Mouse (Mus musculus): ENCODE measurements around the gene Cnot10. TPM values are rescaled to one million over a fixed set of nuclear protein-coding genes. Genes with fewer than 3 reads are reported as not detected.

The Cnot10 gene
- polyA plus RNA-seq, 1 experiment: 61.0 TPM

DNA sequence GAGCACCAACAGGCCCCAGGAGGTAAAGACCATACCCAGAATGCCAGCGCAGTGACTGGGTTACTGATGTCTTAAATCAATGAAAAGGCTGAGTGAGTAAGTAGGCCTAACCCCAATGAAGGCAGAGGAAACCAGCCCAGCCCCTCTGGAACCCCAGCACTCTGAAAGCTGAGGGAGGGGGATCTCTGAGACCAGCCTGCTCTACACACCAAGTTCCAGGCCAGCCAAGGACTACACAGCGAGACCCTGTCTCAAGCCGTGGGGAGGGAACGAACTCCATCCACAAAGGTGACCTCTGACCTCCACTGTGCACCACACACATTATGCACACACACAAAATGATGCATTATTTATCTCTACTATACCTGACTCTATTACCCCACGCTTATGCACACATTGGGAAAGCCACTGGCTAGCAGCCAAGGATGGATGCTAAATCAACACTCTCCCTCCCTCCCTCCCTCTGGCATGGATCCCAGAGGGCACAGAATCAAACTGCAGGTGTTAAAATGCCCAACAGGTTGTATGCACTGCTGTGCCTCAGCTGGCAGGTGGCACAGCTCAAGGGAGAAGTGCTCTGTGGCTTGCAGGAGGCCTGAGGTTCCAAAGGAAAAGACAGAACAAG, 85.5 kb downstream of the Cnot10 start:
- no peaks in the 10 kb centered on the region for H3K9me3 ChIP-seq (replicated peaks; ENCODE audit: control insufficient read depth, insufficient read depth, low read length, poor library complexity, severe bottlenecking)
- H3K4me3 ChIP-seq (ENCODE audit: low read depth, low read length): peak overlapping the region; percentile 20; the same call in 1 of the 2 replicates
- TF ChIP-seq EP300 (IDR thresholded peaks at IDR 0.05; ENCODE audit: insufficient read depth, low read depth, low read length): no peak
- TF ChIP-seq POLR2A (IDR thresholded peaks at IDR 0.05; ENCODE audit: insufficient read depth, low read length): no peak
- TF ChIP-seq CTCF (IDR thresholded peaks at IDR 0.05; ENCODE audit: low read depth, low read length): no peak
- H3K4me1 ChIP-seq (ENCODE audit: control insufficient read depth, insufficient read depth, low read length): peaks cover 8% of the 10 kb centered on the region
- H3K27ac ChIP-seq (ENCODE audit: insufficient read depth, low read length): peak overlapping the region; percentile 25; the same call in 1 of the 2 replicates
- no peaks in the 10 kb centered on the region for H3K27me3 ChIP-seq (ENCODE audit: control insufficient read depth, insufficient read depth, low read length, poor library complexity, severe bottlenecking)
- H3K36me3 ChIP-seq (ENCODE audit: control insufficient read depth, insufficient read depth, low read length, poor library complexity, severe bottlenecking): peaks cover 14% of the 10 kb centered on the region
- H3K9ac ChIP-seq (ENCODE audit: low read depth, poor library complexity, severe bottlenecking): peak overlapping the region; percentile 6

DNA sequence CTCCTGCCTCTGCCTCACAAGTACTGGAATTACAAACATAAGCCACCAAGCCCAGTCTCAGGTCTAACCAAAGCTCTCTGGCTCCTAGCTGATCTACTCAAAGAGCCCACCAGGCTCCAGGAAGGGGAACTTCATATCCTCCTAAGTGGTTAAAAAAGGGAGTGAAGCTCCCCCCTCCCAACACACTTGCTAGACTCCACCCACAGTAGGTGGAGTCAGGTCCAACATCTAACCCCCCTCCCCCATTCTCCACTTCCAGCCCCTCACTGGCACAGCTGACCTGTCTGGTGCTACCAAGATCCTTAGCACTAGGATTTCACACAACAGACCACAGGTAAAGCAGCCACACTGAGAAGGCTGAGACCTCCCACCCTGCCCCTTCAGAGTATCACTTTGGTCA, 86.2 kb downstream of the Cnot10 start:
- Histone ChIP-seq H3K9me3 (replicated peaks; ENCODE audit: control insufficient read depth, insufficient read depth, low read length, poor library complexity, severe bottlenecking) (no peaks in the 10 kb centered on the region), H3K4me1 (ENCODE audit: control insufficient read depth, insufficient read depth, low read length) (peaks cover 8% of the 10 kb centered on the region), H3K27ac (ENCODE audit: insufficient read depth, low read length) (peak overlapping the region; percentile 25; the same call in 1 of the 2 replicates), H3K36me3 (ENCODE audit: control insufficient read depth, insufficient read depth, low read length, poor library complexity, severe bottlenecking) (peaks cover 8% of the 10 kb centered on the region), H3K9ac (ENCODE audit: low read depth, poor library complexity, severe bottlenecking) (no peak overlapping the region), H3K4me3 (ENCODE audit: low read depth, low read length) (no peak overlapping the region), H3K27me3 (ENCODE audit: control insufficient read depth, insufficient read depth, low read length, poor library complexity, severe bottlenecking) (no peaks in the 10 kb centered on the region)
- TF ChIP-seq CTCF (IDR thresholded peaks at IDR 0.05; ENCODE audit: low read depth, low read length) (no peak), EP300 (IDR thresholded peaks at IDR 0.05; ENCODE audit: insufficient read depth, low read depth, low read length) (no peak), POLR2A (IDR thresholded peaks at IDR 0.05; ENCODE audit: insufficient read depth, low read length) (no peak)

DNA sequence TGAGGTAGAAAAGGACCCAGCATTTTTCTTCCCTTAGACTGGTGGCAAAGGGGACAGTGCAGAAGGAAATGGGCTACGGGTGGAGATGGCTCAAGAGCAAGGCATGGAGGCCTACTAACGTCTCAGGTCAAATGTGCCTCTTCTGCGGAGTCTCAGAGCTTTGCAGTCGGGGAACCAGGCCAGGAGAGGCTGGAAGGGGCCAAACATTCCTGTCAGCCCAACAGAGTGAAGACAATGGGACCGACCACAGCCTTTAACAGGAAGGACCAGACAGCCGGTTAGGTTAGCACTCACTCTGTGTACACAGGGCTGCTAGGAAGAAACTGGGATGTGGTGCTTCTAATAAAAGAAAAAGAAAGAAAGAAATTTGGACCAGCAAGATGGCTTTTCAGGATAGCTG, 90.0 kb downstream of the Cnot10 start:
- H3K4me3 ChIP-seq (ENCODE audit: low read depth, low read length): peak overlapping the region; percentile 26; the same call in 1 of the 2 replicates
- H3K9me3 ChIP-seq (replicated peaks; ENCODE audit: control insufficient read depth, insufficient read depth, low read length, poor library complexity, severe bottlenecking): no peaks in the 10 kb centered on the region
- H3K4me1 ChIP-seq (ENCODE audit: control insufficient read depth, insufficient read depth, low read length): peaks cover 12% of the 10 kb centered on the region
- peak overlapping the region; percentile 74 for H3K27ac ChIP-seq (ENCODE audit: insufficient read depth, low read length)
- peak overlapping the region; percentile 6 for H3K9ac ChIP-seq (ENCODE audit: low read depth, poor library complexity, severe bottlenecking)
- H3K36me3 ChIP-seq (ENCODE audit: control insufficient read depth, insufficient read depth, low read length, poor library complexity, severe bottlenecking): peaks cover 5% of the 10 kb centered on the region
- TF ChIP-seq EP300 (IDR thresholded peaks at IDR 0.05; ENCODE audit: insufficient read depth, low read depth, low read length): no peak
- no peak for TF ChIP-seq POLR2A (IDR thresholded peaks at IDR 0.05; ENCODE audit: insufficient read depth, low read length)
- TF ChIP-seq CTCF (IDR thresholded peaks at IDR 0.05; ENCODE audit: low read depth, low read length): no peak
- no peaks in the 10 kb centered on the region for H3K27me3 ChIP-seq (ENCODE audit: control insufficient read depth, insufficient read depth, low read length, poor library complexity, severe bottlenecking)

DNA sequence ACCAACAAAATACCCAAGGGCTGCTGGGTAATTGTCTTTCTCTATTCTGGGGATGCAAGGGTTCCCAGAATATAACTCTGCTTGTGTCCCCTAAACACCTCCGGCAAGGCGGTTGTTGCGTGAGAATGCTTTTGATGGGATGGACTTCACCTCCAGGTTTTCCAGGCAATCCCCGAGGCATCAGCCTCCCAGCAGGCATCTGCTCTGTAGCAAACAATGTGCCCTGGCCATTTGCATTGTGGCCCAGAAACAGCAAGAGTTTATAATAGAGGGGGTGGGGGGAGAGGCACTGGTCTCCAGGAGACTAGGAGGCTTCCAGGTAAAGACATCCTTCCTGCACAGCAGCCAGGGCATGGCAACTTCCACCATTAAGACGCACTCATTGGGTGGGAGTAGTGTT, 90.9 kb downstream of the Cnot10 start:
- peaks cover 8% of the 10 kb centered on the region for H3K4me1 ChIP-seq (ENCODE audit: control insufficient read depth, insufficient read depth, low read length)
- H3K27ac ChIP-seq (ENCODE audit: insufficient read depth, low read length): peak overlapping the region; percentile 74
- H3K27me3 ChIP-seq (ENCODE audit: control insufficient read depth, insufficient read depth, low read length, poor library complexity, severe bottlenecking): no peaks in the 10 kb centered on the region
- TF ChIP-seq EP300 (IDR thresholded peaks at IDR 0.05; ENCODE audit: insufficient read depth, low read depth, low read length) (peak; percentile 97), POLR2A (IDR thresholded peaks at IDR 0.05; ENCODE audit: insufficient read depth, low read length) (no peak)
- no peak overlapping the region for H3K9ac ChIP-seq (ENCODE audit: low read depth, poor library complexity, severe bottlenecking)
- peaks cover 4% of the 10 kb centered on the region; the same call in 1 of the 2 replicates for H3K36me3 ChIP-seq (ENCODE audit: control insufficient read depth, insufficient read depth, low read length, poor library complexity, severe bottlenecking)
- no peaks in the 10 kb centered on the region for H3K9me3 ChIP-seq (replicated peaks; ENCODE audit: control insufficient read depth, insufficient read depth, low read length, poor library complexity, severe bottlenecking)
- no peak overlapping the region; the same call in 1 of the 2 replicates for H3K4me3 ChIP-seq (ENCODE audit: low read depth, low read length)

DNA sequence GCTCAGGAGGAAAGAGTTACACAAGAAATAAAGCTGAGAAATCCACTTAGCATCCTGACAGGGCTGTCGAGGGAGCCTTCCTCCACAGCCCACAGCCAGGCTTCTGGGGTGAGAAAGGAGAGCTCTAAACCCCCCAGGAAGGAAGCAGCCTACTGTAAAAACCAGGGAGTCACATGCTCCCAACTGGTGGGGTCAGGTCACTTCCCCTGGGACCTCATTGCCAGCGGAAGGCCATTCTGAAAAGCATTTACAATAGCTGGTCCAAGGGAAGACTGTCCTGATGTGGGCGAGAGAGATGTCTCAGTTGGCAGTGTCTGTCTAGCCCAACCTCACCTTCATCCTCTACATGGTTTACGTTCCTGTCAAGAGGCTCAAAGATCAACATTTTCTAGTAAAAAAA, 91.5 kb downstream of the Cnot10 start:
- no peak for TF ChIP-seq POLR2A (IDR thresholded peaks at IDR 0.05; ENCODE audit: insufficient read depth, low read length)
- no peak for TF ChIP-seq EP300 (IDR thresholded peaks at IDR 0.05; ENCODE audit: insufficient read depth, low read depth, low read length)
- TF ChIP-seq CTCF (IDR thresholded peaks at IDR 0.05; ENCODE audit: low read depth, low read length): no peak
- peaks cover 4% of the 10 kb centered on the region; the same call in 1 of the 2 replicates for H3K36me3 ChIP-seq (ENCODE audit: control insufficient read depth, insufficient read depth, low read length, poor library complexity, severe bottlenecking)
- H3K9ac ChIP-seq (ENCODE audit: low read depth, poor library complexity, severe bottlenecking): peak overlapping the region; percentile 54
- H3K4me3 ChIP-seq (ENCODE audit: low read depth, low read length): peak overlapping the region; percentile 18
- H3K4me1 ChIP-seq (ENCODE audit: control insufficient read depth, insufficient read depth, low read length): peaks cover 8% of the 10 kb centered on the region
- H3K9me3 ChIP-seq (replicated peaks; ENCODE audit: control insufficient read depth, insufficient read depth, low read length, poor library complexity, severe bottlenecking): no peaks in the 10 kb centered on the region
- no peaks in the 10 kb centered on the region for H3K27me3 ChIP-seq (ENCODE audit: control insufficient read depth, insufficient read depth, low read length, poor library complexity, severe bottlenecking)
- H3K27ac ChIP-seq (ENCODE audit: insufficient read depth, low read length): peak overlapping the region; percentile 70

DNA sequence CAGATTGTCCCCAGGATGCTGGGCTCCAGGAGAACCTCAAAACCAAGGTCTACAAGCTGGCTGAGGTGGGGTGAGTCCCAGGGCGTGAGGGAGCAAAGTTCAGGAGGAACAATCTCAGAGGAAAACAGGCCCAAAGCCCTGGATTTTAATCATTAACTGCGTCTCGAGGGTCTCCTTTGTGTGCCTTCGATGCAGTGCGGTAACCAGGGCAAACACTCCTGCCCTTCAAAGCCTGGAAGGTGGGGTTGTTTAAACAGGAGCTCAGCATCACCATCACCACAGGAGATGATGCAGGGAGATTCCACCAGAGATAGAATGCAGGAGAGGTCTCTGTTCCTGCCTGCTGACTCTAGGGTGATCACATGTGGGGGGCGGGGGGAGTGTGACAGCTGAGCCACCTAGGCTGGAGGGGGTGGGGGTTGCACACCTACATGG, 92.3 kb downstream of the Cnot10 start:
- H3K36me3 ChIP-seq (ENCODE audit: control insufficient read depth, insufficient read depth, low read length, poor library complexity, severe bottlenecking): peaks cover 4% of the 10 kb centered on the region; the same call in 1 of the 2 replicates
- TF ChIP-seq CTCF (IDR thresholded peaks at IDR 0.05; ENCODE audit: low read depth, low read length) (no peak), EP300 (IDR thresholded peaks at IDR 0.05; ENCODE audit: insufficient read depth, low read depth, low read length) (peak; percentile 66; the same call in 1 of the 2 replicates)
- H3K9ac ChIP-seq (ENCODE audit: low read depth, poor library complexity, severe bottlenecking): 0 out of 2 replicates have a peak overlapping the region, but pooled peaks have one; percentile 54
- peaks cover 8% of the 10 kb centered on the region for H3K4me1 ChIP-seq (ENCODE audit: control insufficient read depth, insufficient read depth, low read length)
- no peaks in the 10 kb centered on the region for H3K27me3 ChIP-seq (ENCODE audit: control insufficient read depth, insufficient read depth, low read length, poor library complexity, severe bottlenecking)
- H3K9me3 ChIP-seq (replicated peaks; ENCODE audit: control insufficient read depth, insufficient read depth, low read length, poor library complexity, severe bottlenecking): no peaks in the 10 kb centered on the region
- H3K27ac ChIP-seq (ENCODE audit: insufficient read depth, low read length): peak overlapping the region; percentile 70
- peak overlapping the region; percentile 9; the same call in 1 of the 2 replicates for H3K4me3 ChIP-seq (ENCODE audit: low read depth, low read length)

All from ES-Bruce4 (cell line).